Mouse (Mus musculus): ENCODE measurements around the gene Hoxa2. TPM values are rescaled to one million over a fixed set of nuclear protein-coding genes. Genes with fewer than 3 reads are reported as not detected.

The Hoxa2 gene
- polyA plus RNA-seq, 1 experiment from 2014 or later, result not detected

- no peak for ATAC-seq
- no peak overlapping the region for H3K4me2 ChIP-seq (ENCODE audit: low read length)
- H3K4me3 ChIP-seq (replicated peaks; ENCODE audit: low read length), result no peak overlapping the region
- H3K27me3 ChIP-seq (replicated peaks; ENCODE audit: control insufficient read depth, insufficient read depth, low read length), result peaks cover 95% of the 10 kb centered on the region
- no peaks in the 10 kb centered on the region for H3K4me1 ChIP-seq (replicated peaks; ENCODE audit: control insufficient read depth, insufficient read depth, low read length)
- no peaks in the 10 kb centered on the region; the same call in 1 of the 2 replicates for H3K9me3 ChIP-seq (ENCODE audit: control insufficient read depth, low read length)
- 0% methylated on average over 1 of the region's 1 CpGs for WGBS
- no peak overlapping the region for H3K27ac ChIP-seq (ENCODE audit: low read length)
- no peak overlapping the region for H3K9ac ChIP-seq (replicated peaks; ENCODE audit: low read depth, low read length)
- no peaks in the 10 kb centered on the region for H3K36me3 ChIP-seq (ENCODE audit: control insufficient read depth, insufficient read depth)
Observed at GRCm38 (mm10) chr6:52182793-52183192, 18.2 kb upstream of the Hoxa2 start.

- Histone ChIP-seq H3K4me2 (ENCODE audit: low read length) (no peak overlapping the region), H3K27ac (ENCODE audit: low read length) (no peak overlapping the region), H3K36me3 (ENCODE audit: control insufficient read depth, insufficient read depth) (no peaks in the 10 kb centered on the region), H3K27me3 (replicated peaks; ENCODE audit: control insufficient read depth, insufficient read depth, low read length) (peaks cover 94% of the 10 kb centered on the region), H3K9ac (replicated peaks; ENCODE audit: low read depth, low read length) (no peak overlapping the region), H3K4me3 (replicated peaks; ENCODE audit: low read length) (no peak overlapping the region), H3K4me1 (replicated peaks; ENCODE audit: control insufficient read depth, insufficient read depth, low read length) (no peaks in the 10 kb centered on the region), H3K9me3 (ENCODE audit: control insufficient read depth, low read length) (no peaks in the 10 kb centered on the region; the same call in 1 of the 2 replicates)
- ATAC-seq, result no peak
- 10% methylated on average over 2 of the region's 2 CpGs for WGBS
Observed at GRCm38 (mm10) chr6:52182030-52182429, 17.4 kb upstream of the Hoxa2 start.

GRCm38 (mm10) chr6:52180726-52181125, 16.1 kb upstream of the Hoxa2 start:
- Histone ChIP-seq H3K9ac (replicated peaks; ENCODE audit: low read depth, low read length) (no peak overlapping the region), H3K4me2 (ENCODE audit: low read length) (no peak overlapping the region), H3K4me1 (replicated peaks; ENCODE audit: control insufficient read depth, insufficient read depth, low read length) (no peaks in the 10 kb centered on the region), H3K36me3 (ENCODE audit: control insufficient read depth, insufficient read depth) (no peaks in the 10 kb centered on the region), H3K27ac (ENCODE audit: low read length) (no peak overlapping the region), H3K4me3 (replicated peaks; ENCODE audit: low read length) (no peak overlapping the region), H3K27me3 (replicated peaks; ENCODE audit: control insufficient read depth, insufficient read depth, low read length) (peaks cover 93% of the 10 kb centered on the region), H3K9me3 (ENCODE audit: control insufficient read depth, low read length) (no peaks in the 10 kb centered on the region)
- ATAC-seq, result no peak
- WGBS, result 5% methylated on average over 3 of the region's 3 CpGs

- no peak overlapping the region for H3K4me3 ChIP-seq (replicated peaks; ENCODE audit: low read length)
- H3K9me3 ChIP-seq (ENCODE audit: control insufficient read depth, low read length), result no peaks in the 10 kb centered on the region
- no peak overlapping the region for H3K27ac ChIP-seq (ENCODE audit: low read length)
- peaks cover 91% of the 10 kb centered on the region for H3K27me3 ChIP-seq (replicated peaks; ENCODE audit: control insufficient read depth, insufficient read depth, low read length)
- H3K9ac ChIP-seq (replicated peaks; ENCODE audit: low read depth, low read length), result no peak overlapping the region
- no peaks in the 10 kb centered on the region for H3K4me1 ChIP-seq (replicated peaks; ENCODE audit: control insufficient read depth, insufficient read depth, low read length)
- H3K4me2 ChIP-seq (ENCODE audit: low read length), result no peak overlapping the region
- 2% methylated on average over 11 of the region's 11 CpGs for WGBS
- ATAC-seq, result no peak
- no peaks in the 10 kb centered on the region for H3K36me3 ChIP-seq (ENCODE audit: control insufficient read depth, insufficient read depth)
Observed at GRCm38 (mm10) chr6:52180213-52180710, 15.6 kb upstream of the Hoxa2 start.

GRCm38 (mm10) chr6:52179690-52180089, 15.1 kb upstream of the Hoxa2 start:
- H3K27me3 ChIP-seq (replicated peaks; ENCODE audit: control insufficient read depth, insufficient read depth, low read length), result peaks cover 92% of the 10 kb centered on the region
- H3K4me3 ChIP-seq (replicated peaks; ENCODE audit: low read length), result no peak overlapping the region
- no peaks in the 10 kb centered on the region for H3K9me3 ChIP-seq (ENCODE audit: control insufficient read depth, low read length)
- ATAC-seq, result no peak
- no peak overlapping the region for H3K4me2 ChIP-seq (ENCODE audit: low read length)
- no peak overlapping the region for H3K9ac ChIP-seq (replicated peaks; ENCODE audit: low read depth, low read length)
- WGBS, result 1% methylated on average over 10 of the region's 10 CpGs
- no peaks in the 10 kb centered on the region for H3K4me1 ChIP-seq (replicated peaks; ENCODE audit: control insufficient read depth, insufficient read depth, low read length)
- H3K36me3 ChIP-seq (ENCODE audit: control insufficient read depth, insufficient read depth), result no peaks in the 10 kb centered on the region
- H3K27ac ChIP-seq (ENCODE audit: low read length), result no peak overlapping the region

- under 1% methylated on average over 4 of the region's 4 CpGs for WGBS
- Histone ChIP-seq H3K27ac (ENCODE audit: low read length) (no peak overlapping the region), H3K4me3 (replicated peaks; ENCODE audit: low read length) (no peak overlapping the region), H3K9ac (replicated peaks; ENCODE audit: low read depth, low read length) (no peak overlapping the region), H3K36me3 (ENCODE audit: control insufficient read depth, insufficient read depth) (no peaks in the 10 kb centered on the region), H3K27me3 (replicated peaks; ENCODE audit: control insufficient read depth, insufficient read depth, low read length) (peaks cover 89% of the 10 kb centered on the region), H3K4me2 (ENCODE audit: low read length) (no peak overlapping the region), H3K9me3 (ENCODE audit: control insufficient read depth, low read length) (no peaks in the 10 kb centered on the region), H3K4me1 (replicated peaks; ENCODE audit: control insufficient read depth, insufficient read depth, low read length) (no peaks in the 10 kb centered on the region)
- no peak for ATAC-seq
Observed at GRCm38 (mm10) chr6:52178918-52179665, 14.5 kb upstream of the Hoxa2 start.

GRCm38 (mm10) chr6:52177806-52178205, 13.2 kb upstream of the Hoxa2 start:
- Histone ChIP-seq H3K27me3 (replicated peaks; ENCODE audit: control insufficient read depth, insufficient read depth, low read length) (peaks cover 88% of the 10 kb centered on the region), H3K4me1 (replicated peaks; ENCODE audit: control insufficient read depth, insufficient read depth, low read length) (no peaks in the 10 kb centered on the region), H3K9ac (replicated peaks; ENCODE audit: low read depth, low read length) (no peak overlapping the region), H3K9me3 (ENCODE audit: control insufficient read depth, low read length) (no peaks in the 10 kb centered on the region), H3K4me2 (ENCODE audit: low read length) (no peak overlapping the region), H3K36me3 (ENCODE audit: control insufficient read depth, insufficient read depth) (no peaks in the 10 kb centered on the region), H3K27ac (ENCODE audit: low read length) (no peak overlapping the region), H3K4me3 (replicated peaks; ENCODE audit: low read length) (no peak overlapping the region)
- no peak for ATAC-seq
- WGBS, result 1% methylated on average over 9 of the region's 9 CpGs

GRCm38 (mm10) chr6:52177061-52177735, 12.6 kb upstream of the Hoxa2 start, which contains the start of gene 5730596B20Rik:
Gene 5730596B20Rik (plus strand): TSS chr6:52177498.
- under 1% methylated on average over 36 of the region's 36 CpGs for WGBS
- Histone ChIP-seq H3K4me3 (replicated peaks; ENCODE audit: low read length) (no peak within 1 kb of the TSS), H3K9me3 (ENCODE audit: control insufficient read depth, low read length) (no peaks in the 10 kb centered on the region), H3K4me2 (ENCODE audit: low read length) (no peak within 1 kb of the TSS), H3K27ac (ENCODE audit: low read length) (no peak within 1 kb of the TSS), H3K4me1 (replicated peaks; ENCODE audit: control insufficient read depth, insufficient read depth, low read length) (0 out of 2 replicates have a peak, but pooled peaks cover 3% of the 10 kb centered on the region), H3K9ac (replicated peaks; ENCODE audit: low read depth, low read length) (no peak within 1 kb of the TSS), H3K36me3 (ENCODE audit: control insufficient read depth, insufficient read depth) (no peaks in the 10 kb centered on the region), H3K27me3 (replicated peaks; ENCODE audit: control insufficient read depth, insufficient read depth, low read length) (peaks cover 88% of the 10 kb centered on the region)
- no peak for ATAC-seq

GRCm38 (mm10) chr6:52176391-52176790, 11.8 kb upstream of the Hoxa2 start:
- 3% methylated on average over 6 of the region's 6 CpGs for WGBS
- Histone ChIP-seq H3K4me1 (replicated peaks; ENCODE audit: control insufficient read depth, insufficient read depth, low read length) (0 out of 2 replicates have a peak, but pooled peaks cover 3% of the 10 kb centered on the region), H3K36me3 (ENCODE audit: control insufficient read depth, insufficient read depth) (no peaks in the 10 kb centered on the region), H3K9me3 (ENCODE audit: control insufficient read depth, low read length) (no peaks in the 10 kb centered on the region), H3K9ac (replicated peaks; ENCODE audit: low read depth, low read length) (no peak overlapping the region), H3K4me3 (replicated peaks; ENCODE audit: low read length) (no peak overlapping the region), H3K27me3 (replicated peaks; ENCODE audit: control insufficient read depth, insufficient read depth, low read length) (peaks cover 88% of the 10 kb centered on the region), H3K4me2 (ENCODE audit: low read length) (no peak overlapping the region), H3K27ac (ENCODE audit: low read length) (no peak overlapping the region)
- no peak for ATAC-seq
